Mouse (Mus musculus) layer of hippocampus, adult 9-10 months (tissue): ENCODE results near the gene Ppp1r9a.

Source experiments
- DNase-seq: peaks from one replicate; pipeline ENCODE4 v3.0.0; 2022; ENCODE audit warnings: low spot score

Ppp1r9a gene

GRCm38 (mm10) chr6:4956651-4957050 lies 53.9 kb downstream of the Ppp1r9a start:
- no peak for DNase-seq

GRCm38 (mm10) chr6:4962197-4962596 lies 59.5 kb downstream of the Ppp1r9a start:
- DNase-seq = no peak

DNA sequence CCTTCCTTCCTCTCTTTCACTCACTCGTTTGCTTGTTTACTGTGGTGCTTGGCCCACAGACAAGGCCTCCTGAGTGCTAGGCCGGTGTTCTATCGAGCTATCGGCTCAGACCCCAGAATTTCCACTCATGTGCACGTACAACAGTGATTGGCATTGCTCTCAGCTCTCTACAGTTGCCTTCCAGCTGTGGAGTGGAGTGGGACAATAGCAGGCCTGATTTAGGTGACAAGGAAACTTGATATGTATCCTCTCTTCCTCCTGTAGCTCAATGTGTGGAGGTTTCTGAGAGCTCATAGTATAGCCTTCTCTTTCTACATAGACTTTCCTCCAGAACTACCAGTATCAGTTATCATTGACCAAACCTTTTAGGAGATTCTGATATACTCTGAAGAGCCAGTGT lies 60.3 kb downstream of the Ppp1r9a start:
- DNase-seq = no peak

DNA sequence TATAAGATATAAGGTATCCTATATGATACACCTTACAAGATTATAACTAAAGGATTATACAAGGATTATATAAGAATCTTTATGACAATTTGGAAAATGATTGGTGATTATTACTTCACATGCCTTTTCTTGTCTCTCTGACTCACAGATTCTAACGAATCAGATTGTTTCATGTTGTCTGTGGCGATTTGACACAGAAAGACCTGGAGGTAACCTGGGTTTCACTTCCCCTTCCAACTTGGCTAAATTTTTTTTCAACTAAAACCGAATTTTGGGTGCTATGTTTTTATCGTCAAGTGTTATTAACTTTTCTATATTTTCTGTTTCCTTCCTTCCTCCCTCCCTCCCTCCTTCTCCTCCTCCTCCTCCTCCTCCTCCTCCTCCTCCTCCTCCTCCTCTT lies 64.5 kb downstream of the Ppp1r9a start:
- no peak for DNase-seq

- no peak for DNase-seq
These were observed 68.5 kb downstream of the Ppp1r9a start for GRCm38 (mm10) chr6:4971229-4971628.

GRCm38 (mm10) chr6:4972808-4973207 lies 70.1 kb downstream of the Ppp1r9a start:
- no peak for DNase-seq

GRCm38 (mm10) chr6:4973337-4973736 lies 70.6 kb downstream of the Ppp1r9a start:
- DNase-seq = no peak

GRCm38 (mm10) chr6:4977515-4977914 lies 74.8 kb downstream of the Ppp1r9a start:
- DNase-seq = no peak

GRCm38 (mm10) chr6:4978249-4978648 lies 75.5 kb downstream of the Ppp1r9a start:
- no peak for DNase-seq

- no peak for DNase-seq
These were observed 76.2 kb downstream of the Ppp1r9a start for GRCm38 (mm10) chr6:4978897-4979296.

- DNase-seq = no peak
These were observed 77.4 kb downstream of the Ppp1r9a start for GRCm38 (mm10) chr6:4980113-4980512.

DNA sequence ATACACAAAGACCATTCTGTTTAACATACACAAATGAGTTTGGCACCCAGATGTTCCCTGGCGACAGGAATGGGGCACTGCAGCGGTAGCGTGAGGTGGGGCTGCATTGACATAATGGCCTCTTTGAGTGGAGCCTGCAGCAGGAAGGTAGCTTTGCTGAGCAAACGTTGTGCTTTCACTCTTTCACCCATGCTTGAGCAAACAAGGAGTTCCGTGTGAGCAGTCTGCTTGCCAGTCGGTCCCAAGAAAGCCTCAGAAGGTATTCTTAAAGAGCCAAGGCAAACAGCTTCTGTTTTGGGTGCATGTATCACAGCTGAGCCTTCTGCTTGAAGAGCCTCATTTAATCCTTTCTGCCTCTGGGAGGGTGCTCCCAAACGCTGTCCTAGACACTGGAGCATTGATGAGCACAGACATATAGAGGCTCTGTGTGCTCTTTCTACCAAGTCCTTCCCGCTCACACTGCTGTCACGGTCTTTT lies 80.0 kb downstream of the Ppp1r9a start:
- no peak for DNase-seq

DNA sequence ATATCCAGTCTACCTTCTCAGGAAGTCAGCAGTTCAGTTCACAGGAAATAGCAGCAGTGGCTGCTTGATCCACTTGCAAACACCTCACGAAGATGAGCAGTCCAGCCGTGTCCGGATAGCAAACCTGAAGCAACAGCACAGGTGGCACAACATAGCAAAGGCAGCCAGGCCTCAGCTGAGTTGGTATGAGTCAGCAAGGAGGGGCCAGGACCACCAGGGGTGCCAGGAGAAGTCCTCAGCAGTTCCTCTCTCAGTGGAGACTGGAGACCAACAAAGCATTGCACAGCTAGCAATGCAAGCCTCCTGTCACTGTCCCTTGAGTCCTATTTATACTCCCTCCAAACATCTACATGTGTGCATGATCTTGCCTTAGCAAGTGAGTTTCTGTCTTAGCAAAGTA lies 83.0 kb downstream of the Ppp1r9a start:
- no peak for DNase-seq

- DNase-seq = no peak
These were observed 84.4 kb downstream of the Ppp1r9a start for GRCm38 (mm10) chr6:4987084-4987483.

GRCm38 (mm10) chr6:4988688-4989087 lies 86.0 kb downstream of the Ppp1r9a start:
- no peak for DNase-seq

DNA sequence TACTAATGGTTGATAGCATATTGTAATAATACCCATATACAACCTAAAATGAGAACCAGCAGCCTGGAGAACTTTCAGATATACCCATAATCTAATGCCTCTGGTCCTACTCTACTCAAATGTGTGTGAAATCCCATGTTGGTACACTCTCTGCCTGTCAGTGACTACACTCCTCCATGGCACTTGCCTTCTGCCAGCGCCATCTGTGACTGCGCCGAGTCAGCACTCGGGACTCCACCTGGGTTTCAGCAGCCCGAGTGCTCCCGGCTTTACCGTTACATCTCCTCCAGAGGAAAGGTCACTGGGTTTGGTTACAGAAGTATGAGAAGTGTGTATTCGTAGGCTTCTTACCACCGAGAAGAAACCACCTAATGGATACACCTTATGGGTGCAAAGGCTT lies 89.6 kb downstream of the Ppp1r9a start:
- no peak for DNase-seq

DNA sequence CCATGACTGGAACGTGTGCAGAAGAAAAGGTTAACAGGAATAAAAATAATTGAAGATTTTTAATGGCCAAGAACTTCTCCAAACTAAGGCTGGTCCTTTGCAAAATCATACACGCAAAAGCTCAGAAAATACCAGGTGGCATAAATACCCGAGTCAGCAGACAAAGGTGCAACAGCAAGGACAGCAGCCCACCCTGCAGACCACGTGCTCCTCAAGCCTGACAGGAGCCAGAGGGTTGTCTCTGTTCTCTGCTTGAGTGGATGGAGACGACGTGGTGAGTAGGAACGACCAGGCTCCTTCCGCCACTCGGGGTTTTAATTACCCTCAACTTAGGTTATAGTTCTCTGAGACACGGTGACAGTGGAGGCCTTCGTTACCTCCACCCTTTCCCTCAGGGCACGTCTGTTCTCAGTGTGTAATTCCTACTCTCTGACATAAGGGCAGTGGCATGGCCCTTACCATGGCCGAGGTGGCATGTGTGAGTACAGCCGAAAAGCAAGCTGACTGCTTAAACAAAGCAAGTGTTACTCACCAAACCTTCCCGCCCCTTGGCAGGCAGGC lies 91.0 kb downstream of the Ppp1r9a start:
- no peak for DNase-seq

DNA sequence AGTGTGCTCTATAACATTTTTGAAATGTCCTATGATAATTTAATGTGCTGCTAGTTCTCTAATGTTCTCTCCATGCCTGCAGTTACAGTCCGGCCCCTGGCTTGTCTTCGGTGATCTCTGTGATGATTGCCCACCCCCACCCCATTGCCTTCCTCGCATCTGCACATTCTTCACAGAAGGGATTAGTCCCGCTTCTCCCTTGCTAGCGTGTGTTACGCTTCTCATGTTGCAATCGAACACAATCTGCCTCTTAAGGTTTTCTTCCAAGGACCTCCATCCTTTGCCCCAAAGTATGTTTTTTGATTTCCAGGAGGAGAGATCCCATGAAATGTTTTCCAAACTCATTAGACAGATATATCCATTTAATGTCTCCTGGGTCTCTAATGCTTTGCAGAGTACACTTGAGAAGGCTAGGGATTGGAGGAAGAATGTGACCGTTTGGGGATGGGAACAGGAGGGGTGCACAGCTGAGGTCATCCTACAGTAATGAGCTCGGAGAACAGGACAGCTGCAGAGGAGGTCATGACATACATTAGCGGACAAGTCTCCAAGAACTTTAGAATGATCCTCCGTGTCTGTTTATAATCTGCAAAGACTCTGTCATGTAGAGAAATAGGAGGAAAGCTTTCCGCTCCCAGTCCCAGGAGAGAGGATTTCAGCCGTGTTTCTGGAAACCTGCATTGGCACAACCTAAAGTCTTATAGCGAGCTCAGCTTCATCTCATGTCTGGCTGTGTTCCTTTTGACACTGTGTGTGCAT lies 91.6 kb downstream of the Ppp1r9a start:
- DNase-seq = no peak

DNA sequence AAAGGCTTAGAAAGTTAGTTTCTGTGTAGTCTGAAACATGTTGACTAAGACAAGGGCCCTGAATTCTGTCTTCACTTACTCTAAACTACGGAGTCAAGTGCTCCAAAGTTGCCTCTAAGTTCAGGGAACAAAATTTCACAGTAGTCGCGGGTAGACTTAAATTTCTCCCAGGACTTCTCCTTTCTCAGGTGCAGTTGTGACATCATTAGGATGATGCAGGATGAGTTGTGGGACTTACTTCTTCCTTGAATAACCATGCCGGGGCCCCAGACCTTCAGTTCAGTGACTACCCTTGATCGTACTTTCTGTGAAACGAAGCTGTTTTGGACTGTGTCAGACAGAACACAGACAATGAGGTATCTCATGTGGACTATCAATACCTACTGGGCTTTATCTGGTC lies 94.9 kb downstream of the Ppp1r9a start:
- DNase-seq = no peak

GRCm38 (mm10) chr6:4998929-4999328 lies 96.2 kb downstream of the Ppp1r9a start:
- no peak for DNase-seq

DNA sequence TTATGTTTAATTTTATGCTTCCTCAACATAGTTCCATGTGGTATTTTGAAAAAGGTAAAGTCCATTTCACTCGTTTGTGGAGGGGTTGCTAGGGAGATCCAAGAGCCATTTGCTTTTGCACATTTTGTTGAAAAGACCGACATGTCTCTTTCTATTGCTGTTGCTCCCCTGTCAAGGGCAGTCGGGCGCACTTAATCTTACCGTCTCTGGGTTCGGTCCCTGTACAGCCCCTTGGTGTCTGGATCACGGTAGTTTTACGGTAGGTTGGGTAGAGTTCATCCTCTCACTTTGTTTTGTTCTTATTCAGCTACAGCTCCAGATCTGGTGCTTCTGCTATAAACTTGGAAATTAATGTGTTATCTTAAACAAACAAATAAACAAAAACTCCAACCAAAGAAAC lies 98.1 kb downstream of the Ppp1r9a start:
- DNase-seq = no peak

DNA sequence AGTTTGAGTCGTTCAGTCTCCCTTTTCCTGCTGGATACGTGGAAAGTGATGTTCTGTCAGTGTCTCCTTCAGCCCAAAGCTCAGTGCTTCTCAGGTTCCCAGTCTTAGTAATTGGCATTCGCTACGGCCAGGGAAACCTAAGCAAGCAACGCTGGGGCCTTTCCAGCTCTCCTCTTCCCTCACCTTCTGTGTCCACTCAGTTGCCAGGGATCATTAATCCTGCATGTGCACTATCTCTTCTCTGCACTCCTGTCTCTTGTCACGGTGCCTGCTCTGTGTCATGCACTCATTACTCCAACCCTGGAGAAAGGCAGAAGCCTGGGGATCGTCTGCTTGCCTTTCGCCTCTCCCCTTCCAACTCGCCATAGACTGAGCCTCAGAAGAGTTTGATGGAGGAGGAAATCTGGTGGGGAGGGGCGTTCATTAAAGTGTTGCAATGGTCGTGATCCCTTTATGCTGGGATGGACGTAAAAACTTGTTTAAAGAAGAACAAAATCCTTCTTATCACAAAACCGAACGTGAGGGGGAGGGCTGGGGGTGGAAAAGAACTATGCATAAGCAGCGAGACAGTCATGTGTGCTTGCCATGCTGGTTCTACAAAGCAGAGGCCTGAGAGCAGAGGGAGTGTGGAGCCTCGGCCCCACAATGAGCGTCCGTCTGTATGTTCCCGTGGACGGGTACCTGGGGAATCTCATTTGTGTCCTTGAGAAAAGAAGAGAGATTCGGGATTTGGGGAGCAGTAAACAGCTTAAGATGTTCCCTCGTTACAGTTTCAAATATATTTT lies 103.0 kb downstream of the Ppp1r9a start:
- DNase-seq = no peak

DNA sequence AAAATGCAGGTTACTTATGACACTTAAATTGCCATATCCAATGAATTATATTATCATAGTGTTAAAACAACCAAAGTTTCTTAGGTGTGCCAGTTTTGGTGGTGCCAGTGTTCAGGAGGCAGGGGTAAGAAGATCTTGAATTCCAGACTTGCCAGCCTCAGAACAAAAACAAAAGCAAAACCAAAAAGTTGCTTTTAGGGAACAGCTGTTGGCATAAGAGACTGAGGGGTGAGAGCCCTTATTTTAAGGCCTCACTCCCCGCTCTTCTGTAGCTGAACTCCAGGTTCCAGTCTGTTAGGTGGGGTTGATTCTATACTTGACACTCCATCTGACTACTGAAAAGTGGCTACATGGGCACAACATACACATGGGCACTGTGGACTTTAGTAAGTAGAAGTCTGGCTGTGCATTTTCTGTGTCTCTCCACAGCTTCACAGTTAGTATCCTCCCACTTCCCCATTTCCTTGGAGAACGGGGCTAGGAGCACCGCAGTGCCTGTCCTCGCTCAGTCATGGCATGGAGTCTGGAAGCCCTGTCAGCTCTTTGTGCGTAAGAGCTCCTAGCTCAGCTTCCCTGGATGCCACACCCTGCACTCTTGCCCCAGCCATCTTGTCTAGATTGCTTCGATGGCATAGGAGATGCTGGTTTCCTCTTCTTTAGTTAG lies 103.7 kb downstream of the Ppp1r9a start:
- no peak for DNase-seq
